In genomic region chrX:143827212-143827611, GRCm38 (mm10) we compare ENCODE assay signal across 10 mouse cellular contexts. TPM values are rescaled to one million over a fixed set of nuclear protein-coding genes. Genes with fewer than 3 reads are reported as not detected.
DNase-seq lines count a peak whose midpoint lies in the region; ATAC-seq lines count a peak whose summit lies in the region.
"Had no signal": no experiment of that assay in that cellular context is flagged by ENCODE, and none has a peak within 500 bp of the region (broad histone marks: within the 10 kb centered on the region; RNA-seq: fewer than 3 reads in every experiment).

Gene Capn6, minus strand, starts transcription at chrX:143827414.

- peak within 1 kb of the TSS; percentile 46 for H3K27ac ChIP-seq in heart, embryonic 16.5 days (ENCODE audit: low read length)
- peak within 1 kb of the TSS; percentile 80 for H3K27ac ChIP-seq in limb, embryonic 15.5 days
- no peak within 1 kb of the TSS for H3K27ac ChIP-seq in stomach, embryonic 15.5 days
- H3K27ac ChIP-seq: macrophage had no signal

- H3K9ac ChIP-seq in heart, embryonic 16.5 days (ENCODE audit: low read length) = peak within 1 kb of the TSS; percentile 59
- H3K9ac ChIP-seq in limb, embryonic 15.5 days = peak within 1 kb of the TSS; percentile 28
- H3K9ac ChIP-seq in stomach, embryonic 15.5 days = no peak within 1 kb of the TSS

- no peaks in the 10 kb centered on the region for H3K27me3 ChIP-seq in heart, embryonic 16.5 days (ENCODE audit: control insufficient read depth, insufficient read depth, low read length)
- H3K27me3 ChIP-seq in limb, embryonic 15.5 days = peaks cover 4% of the 10 kb centered on the region; the same call in 1 of the 2 replicates
- no peaks in the 10 kb centered on the region for H3K27me3 ChIP-seq in stomach, embryonic 15.5 days (replicated peaks)

- no peak; the same call in 1 of the 2 replicates for ATAC-seq in heart, embryonic 16.5 days (replicated peaks; ENCODE audit: extremely low read depth, insufficient read depth, low FRiP score)
- ATAC-seq in limb, embryonic 15.5 days (ENCODE audit: insufficient number of reproducible peaks, low FRiP score, low TSS enrichment, low read depth) = peak; percentile 84
- ATAC-seq in stomach, embryonic 15.5 days (ENCODE audit: insufficient read depth, low FRiP score, low read depth) = peak; percentile 79
- ATAC-seq: Patski had no signal

- H3K4me1 ChIP-seq in heart, embryonic 16.5 days (ENCODE audit: control insufficient read depth, insufficient read depth, low read length) = no peaks in the 10 kb centered on the region
- H3K4me1 ChIP-seq in limb, embryonic 15.5 days = peaks cover 5% of the 10 kb centered on the region; the same call in 1 of the 2 replicates
- no peaks in the 10 kb centered on the region for H3K4me1 ChIP-seq in stomach, embryonic 15.5 days

- H3K4me2 ChIP-seq in heart, embryonic 16.5 days (ENCODE audit: low read depth, low read length) = peak within 1 kb of the TSS; percentile 61
- H3K4me2 ChIP-seq in limb, embryonic 15.5 days = peak within 1 kb of the TSS; percentile 34
- peak within 1 kb of the TSS; percentile 40 for H3K4me2 ChIP-seq in stomach, embryonic 15.5 days

- DNase-seq in urinary bladder, postnatal 14 days (ENCODE audit: low spot score) = peak; percentile 14
- no peak for DNase-seq in urinary bladder, adult 2 months (ENCODE audit: low spot score)
- DNase-seq in cerebellum, postnatal 36 days = no peak
- DNase-seq in thymus, postnatal 10 days (ENCODE audit: low spot score in 2 of 2) = no peak
- no peak for DNase-seq in ovary, postnatal 10 days (ENCODE audit: low spot score)

- peak within 1 kb of the TSS; percentile 49 for H3K4me3 ChIP-seq in heart, embryonic 16.5 days (ENCODE audit: low read length)
- peak within 1 kb of the TSS; percentile 43 for H3K4me3 ChIP-seq in limb, embryonic 15.5 days
- peak within 1 kb of the TSS; percentile 32 for H3K4me3 ChIP-seq in stomach, embryonic 15.5 days (replicated peaks)

- no peaks in the 10 kb centered on the region for H3K36me3 ChIP-seq in heart, embryonic 16.5 days (ENCODE audit: control insufficient read depth, insufficient read depth)
- H3K36me3 ChIP-seq in limb, embryonic 15.5 days = no peaks in the 10 kb centered on the region
- no peaks in the 10 kb centered on the region for H3K36me3 ChIP-seq in stomach, embryonic 15.5 days

- 26% methylated on average over 4 of the region's 4 CpGs for WGBS in heart, embryonic 16.5 days
- 24% methylated on average over 4 of the region's 4 CpGs for WGBS in limb, embryonic 15.5 days
- 28% methylated on average over 4 of the region's 4 CpGs for WGBS in stomach, embryonic 15.5 days

- H3K9me3 ChIP-seq in heart, embryonic 16.5 days (replicated peaks; ENCODE audit: control insufficient read depth, low read length) = no peaks in the 10 kb centered on the region
- no peaks in the 10 kb centered on the region for H3K9me3 ChIP-seq in limb, embryonic 15.5 days
- H3K9me3 ChIP-seq in stomach, embryonic 15.5 days = no peaks in the 10 kb centered on the region

RNA-seq across cellular contexts. Expression of gene Capn6, which starts in this region (rescaled TPM):
- 5.3 and 6.6 TPM in 2 replicates for polyA plus RNA-seq in urinary bladder, adult 2 months (2012; rRNA removed)
- polyA plus RNA-seq in heart, embryonic 16.5 days (2015; fragmentation: Nextera tagmentation; extraction: Ambion mirVana) = 78.0 and 78.9 TPM in 2 replicates
- polyA plus RNA-seq in limb, embryonic 15.5 days (2015; fragmentation: Nextera tagmentation; extraction: Ambion mirVana) = 323 and 402 TPM in 2 replicates
- 68.1 and 89.8 TPM in 2 replicates for polyA plus RNA-seq in stomach, embryonic 15.5 days (2015; fragmentation: Nextera tagmentation; extraction: Ambion mirVana)
- polyA plus RNA-seq: macrophage, Patski had no signal
